Comparison of ENCODE assay signal across 11 mouse cellular contexts in the genomic region with DNA sequence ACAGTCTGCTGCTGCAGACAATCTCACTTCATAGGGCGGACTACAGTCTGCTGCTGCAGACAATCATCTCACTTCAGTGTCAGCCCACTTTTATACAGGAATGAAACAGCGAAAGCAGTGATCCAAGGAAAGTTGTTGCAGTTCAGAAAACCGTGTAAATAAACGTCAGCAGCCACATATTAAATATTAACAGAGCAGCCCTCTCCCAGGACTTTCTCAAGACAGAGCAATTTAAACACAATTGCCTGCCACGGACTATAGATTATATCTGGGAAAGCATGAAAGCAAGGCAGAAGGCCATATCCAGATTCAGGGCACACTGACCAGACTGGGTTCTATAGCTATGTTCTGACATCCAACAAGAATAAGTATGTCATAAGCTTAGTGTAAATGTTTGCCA.
"Had no signal": no experiment of that assay in that cellular context is flagged by ENCODE, and none has a peak within 500 bp of the region (broad histone marks: within the 10 kb centered on the region; RNA-seq: fewer than 3 reads in every experiment).

No protein-coding gene starts in this region.

- H3K4me1 ChIP-seq: hindbrain, embryonic 15.5 days; limb, embryonic 13.5 days; liver, embryonic 15.5 days; midbrain, embryonic 10.5 days; neural tube, embryonic 15.5 days had no signal

- H3K27ac ChIP-seq: hindbrain, embryonic 15.5 days; limb, embryonic 13.5 days; liver, embryonic 15.5 days; midbrain, embryonic 10.5 days; neural tube, embryonic 15.5 days had no signal

- H3K4me3 ChIP-seq: hindbrain, embryonic 15.5 days; limb, embryonic 13.5 days; liver, embryonic 15.5 days; midbrain, embryonic 10.5 days; myocyte; neural tube, embryonic 15.5 days had no signal

- DNase-seq: lung, postnatal 4 days; midbrain, embryonic 14.5 days; thymus, postnatal 36 days had no signal

- ATAC-seq: intestine, embryonic 16.5 days had no signal

- H3K9me3 ChIP-seq: hindbrain, embryonic 15.5 days; limb, embryonic 13.5 days; liver, embryonic 15.5 days; midbrain, embryonic 10.5 days; neural tube, embryonic 15.5 days had no signal

- H3K27me3 ChIP-seq: hindbrain, embryonic 15.5 days; limb, embryonic 13.5 days; liver, embryonic 15.5 days; neural tube, embryonic 15.5 days had no signal

- H3K9ac ChIP-seq: hindbrain, embryonic 15.5 days; limb, embryonic 13.5 days; liver, embryonic 15.5 days; neural tube, embryonic 15.5 days had no signal

- H3K4me2 ChIP-seq: hindbrain, embryonic 15.5 days; limb, embryonic 13.5 days; liver, embryonic 11.5 days; liver, embryonic 15.5 days; neural tube, embryonic 15.5 days had no signal
